Mouse (Mus musculus) frontal cortex, postnatal 25 days (tissue): ENCODE measurements around the gene Atxn7l1.

Experiments
- DNase-seq, 2 experiments: peaks; one replicate each; pipeline ENCODE4 v3.0.0; 2022; ENCODE audit warnings: low spot score in 2 of 2

Atxn7l1 gene

GRCm38 (mm10) chr12:33225978-33226377 is 78.5 kb downstream of the Atxn7l1 start:
- no peak for DNase-seq

GRCm38 (mm10) chr12:33226596-33226995 is 79.1 kb downstream of the Atxn7l1 start:
- DNase-seq, result no peak

- DNase-seq, result no peak
These were observed 87.8 kb downstream of the Atxn7l1 start for GRCm38 (mm10) chr12:33235314-33235713.

GRCm38 (mm10) chr12:33235771-33236323 is 88.4 kb downstream of the Atxn7l1 start:
- DNase-seq, result no peak

GRCm38 (mm10) chr12:33236344-33237049 is 89.0 kb downstream of the Atxn7l1 start:
- DNase-seq, result no peak

- DNase-seq, result no peak
These were observed 89.6 kb downstream of the Atxn7l1 start for GRCm38 (mm10) chr12:33237108-33237507.

DNA sequence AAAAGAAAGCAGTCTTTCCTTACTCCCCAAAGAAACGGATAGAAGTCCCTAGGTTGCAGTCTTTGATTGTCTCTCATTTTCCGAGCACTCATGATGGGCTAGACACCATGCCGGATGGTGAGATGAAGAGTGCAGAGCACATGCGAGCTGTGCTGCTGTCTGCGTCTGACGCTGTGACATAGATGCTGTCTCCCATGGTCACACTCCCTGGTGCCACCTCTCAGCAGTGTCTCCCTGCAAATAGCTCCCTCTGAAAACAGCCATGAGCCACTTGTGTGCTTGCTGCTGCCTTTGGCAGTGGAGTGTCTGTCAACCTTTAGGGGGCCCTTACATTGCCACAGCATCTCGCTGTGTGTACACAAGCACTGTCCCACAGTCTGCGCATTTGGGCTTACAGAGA is 95.2 kb downstream of the Atxn7l1 start:
- DNase-seq, result no peak

- DNase-seq, result peak in 1 of 2 experiments; percentile 27
These were observed 96.8 kb downstream of the Atxn7l1 start for GRCm38 (mm10) chr12:33244132-33244875.

GRCm38 (mm10) chr12:33245455-33245854 is 98.0 kb downstream of the Atxn7l1 start:
- DNase-seq, result no peak

GRCm38 (mm10) chr12:33246878-33247277 is 99.4 kb downstream of the Atxn7l1 start:
- DNase-seq, result no peak

DNA sequence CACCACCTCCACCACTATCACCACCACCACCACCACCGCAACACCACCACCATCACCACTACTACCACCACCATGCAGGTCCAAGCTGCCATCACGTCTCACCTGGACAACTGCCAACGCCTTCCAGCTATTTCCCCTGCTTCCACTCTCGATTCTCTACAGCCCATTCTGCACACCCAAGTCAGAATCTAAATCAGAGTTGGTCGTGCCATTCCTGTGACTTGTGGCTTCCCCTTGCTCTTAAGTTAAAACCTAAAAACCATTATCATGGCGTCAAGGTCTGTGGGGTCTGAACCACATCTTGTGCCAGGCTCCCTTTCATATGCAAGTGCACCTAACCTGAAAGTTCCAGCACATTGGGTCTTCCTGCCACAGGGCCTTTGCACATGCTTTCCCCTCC is 102.7 kb downstream of the Atxn7l1 start:
- DNase-seq, result no peak

DNA sequence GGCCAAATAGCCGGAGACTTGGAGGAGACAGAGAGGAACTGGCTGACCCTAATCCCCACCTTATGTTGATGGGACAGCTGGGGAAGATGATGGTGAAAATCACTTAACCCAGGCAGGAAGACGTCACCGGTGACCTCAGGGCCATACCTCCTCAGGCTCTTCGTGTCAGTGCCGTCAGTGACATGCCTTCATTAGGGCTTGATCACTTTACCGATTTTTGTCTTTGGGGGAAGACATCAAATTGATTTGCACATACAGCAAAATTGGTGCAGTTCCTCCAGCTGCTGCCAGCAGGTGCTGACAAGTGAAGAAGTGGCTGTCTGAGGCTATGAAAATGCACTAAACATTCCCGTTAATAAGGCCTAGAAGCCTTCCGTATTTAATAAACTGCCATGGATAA is 103.9 kb downstream of the Atxn7l1 start:
- no peak for DNase-seq

GRCm38 (mm10) chr12:33252621-33253020 is 105.1 kb downstream of the Atxn7l1 start:
- no peak for DNase-seq

GRCm38 (mm10) chr12:33253206-33253605 is 105.7 kb downstream of the Atxn7l1 start:
- DNase-seq, result no peak

DNA sequence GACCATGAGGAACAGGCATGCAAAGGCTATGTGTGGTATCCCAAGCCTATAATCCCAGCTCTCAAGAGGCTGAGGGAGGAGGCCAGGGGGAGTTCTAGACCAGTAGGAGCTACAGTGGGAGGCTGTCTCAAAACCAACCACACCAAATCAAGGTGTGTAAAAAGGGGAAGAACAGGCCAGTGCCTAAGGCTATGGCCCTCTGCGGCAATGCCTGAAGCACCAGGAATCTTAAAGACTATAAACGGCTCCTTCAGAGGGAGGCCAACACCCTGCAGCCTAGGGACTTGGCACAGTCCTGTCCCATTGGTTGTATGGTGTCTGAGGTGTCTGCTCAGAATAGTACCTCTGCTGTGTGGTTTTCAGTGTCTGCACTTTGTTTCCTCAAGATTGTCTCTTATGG is 107.8 kb downstream of the Atxn7l1 start:
- DNase-seq, result no peak

- DNase-seq, result no peak
These were observed 108.9 kb downstream of the Atxn7l1 start for GRCm38 (mm10) chr12:33256426-33256825.

DNA sequence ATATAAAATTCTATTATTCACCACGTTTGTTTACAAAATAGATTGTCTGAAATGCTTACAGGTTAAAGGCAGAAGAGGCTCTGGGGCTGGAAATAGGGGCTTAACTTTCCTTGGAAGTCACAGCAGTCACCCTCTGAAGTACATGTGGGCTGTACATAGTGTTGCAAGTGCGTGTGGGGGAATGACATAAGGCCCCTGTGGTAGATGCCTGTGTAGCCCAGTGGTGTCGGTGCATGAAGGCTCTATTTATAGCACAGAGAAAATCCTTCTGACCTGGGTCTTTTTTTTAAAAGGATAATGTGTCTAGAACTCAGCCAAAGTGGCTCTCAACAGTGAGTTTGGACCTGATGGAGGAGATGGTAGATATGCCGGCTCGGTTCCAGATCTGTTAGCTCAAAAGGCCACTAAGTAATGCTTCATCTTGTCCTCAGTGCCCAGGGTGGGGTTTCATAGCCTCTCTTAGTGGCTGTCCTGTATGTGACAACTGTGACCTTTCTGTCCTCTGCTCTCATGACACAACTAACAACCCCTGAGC is 111.6 kb downstream of the Atxn7l1 start:
- no peak for DNase-seq

DNA sequence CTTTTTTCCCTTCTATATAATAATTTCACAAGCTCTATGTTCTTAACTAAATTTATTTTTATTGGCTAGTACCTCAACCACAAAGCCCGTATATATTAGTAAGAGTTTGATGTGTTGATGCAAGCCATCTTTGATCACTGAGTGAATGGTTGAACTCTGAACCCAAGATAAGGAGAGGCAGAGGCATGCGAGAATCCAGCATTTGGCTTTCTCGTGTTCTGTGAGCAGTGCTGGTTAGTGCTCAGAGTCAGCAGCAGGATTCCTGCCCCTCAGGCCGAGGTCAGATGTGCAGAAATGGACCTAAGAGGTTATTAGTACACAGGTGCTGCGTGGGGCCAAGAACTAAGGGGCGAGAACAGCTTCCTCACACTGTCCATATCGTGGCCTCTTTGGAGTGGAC is 113.1 kb downstream of the Atxn7l1 start:
- no peak for DNase-seq

- DNase-seq, result no peak
These were observed 118.4 kb downstream of the Atxn7l1 start for GRCm38 (mm10) chr12:33265877-33266276.

GRCm38 (mm10) chr12:33267965-33268364 is 120.5 kb downstream of the Atxn7l1 start:
- no peak for DNase-seq

DNA sequence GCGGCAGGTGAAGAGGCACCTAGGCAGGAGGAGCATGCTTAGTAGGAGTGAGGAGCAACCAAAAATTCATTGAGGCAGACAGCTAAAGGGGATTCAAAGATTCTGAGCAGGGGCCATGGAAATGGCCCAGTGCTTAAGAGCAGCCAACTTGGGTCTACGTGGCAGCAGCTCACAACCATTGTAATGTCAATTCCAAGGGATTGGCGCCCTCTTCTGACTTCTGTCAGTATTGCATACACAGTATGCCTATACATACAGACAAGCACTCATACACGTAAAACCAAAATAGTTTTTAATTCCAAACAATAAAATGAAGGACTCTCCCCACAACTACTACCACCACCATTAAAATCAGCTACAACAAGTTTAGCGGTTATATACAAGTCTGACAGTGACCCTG is 122.2 kb downstream of the Atxn7l1 start:
- DNase-seq, result no peak

- no peak for DNase-seq
These were observed 124.4 kb downstream of the Atxn7l1 start for GRCm38 (mm10) chr12:33271865-33272264.

DNA sequence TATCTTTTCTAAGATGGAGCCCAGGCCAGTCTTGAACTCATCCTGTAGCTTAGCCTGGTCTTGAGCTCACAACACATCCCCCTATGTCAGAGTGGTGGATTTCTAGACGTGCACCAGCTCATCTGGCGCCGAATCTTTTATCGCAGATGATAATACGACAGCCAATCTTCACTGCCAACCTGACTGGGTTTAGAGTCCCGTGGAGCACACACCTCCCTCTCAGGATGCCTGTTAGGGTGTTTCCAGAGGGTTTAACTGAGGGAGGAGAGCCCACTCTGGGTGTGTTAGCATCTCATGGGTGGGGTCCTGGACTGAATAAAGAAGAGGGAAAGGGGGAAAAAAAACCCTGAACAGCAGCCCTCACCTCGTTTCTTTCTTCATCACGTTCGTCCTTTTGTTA is 124.9 kb downstream of the Atxn7l1 start:
- DNase-seq, result no peak
